Mouse (Mus musculus) bone marrow, adult 2 months (tissue): Measurements from ENCODE around the gene Ttc25.

Source experiments
- CTCF ChIP-seq: fragments of 200-500 bp; IDR thresholded peaks from 2 replicates; pipeline ENCODE4 v1.5.1; 2011; ENCODE audit warnings: low read length, control low read depth; ENCODE audit not compliant: control insufficient read depth, insufficient read depth
- POLR2A ChIP-seq: fragments of 200-500 bp; IDR thresholded peaks from 2 replicates; pipeline ENCODE4 v1.6.1; 2011; ENCODE audit warnings: low read depth, mild to moderate bottlenecking, control low read depth, low read length, borderline replicate concordance; ENCODE audit not compliant: control insufficient read depth

- TF ChIP-seq POLR2A (no peak), CTCF (no peak)
Measured at GRCm38 (mm10) chr11:100515061-100515460, 30.3 kb upstream of the Ttc25 start.
